20 mouse cellular contexts compared by ENCODE assay signal in the genomic region with DNA sequence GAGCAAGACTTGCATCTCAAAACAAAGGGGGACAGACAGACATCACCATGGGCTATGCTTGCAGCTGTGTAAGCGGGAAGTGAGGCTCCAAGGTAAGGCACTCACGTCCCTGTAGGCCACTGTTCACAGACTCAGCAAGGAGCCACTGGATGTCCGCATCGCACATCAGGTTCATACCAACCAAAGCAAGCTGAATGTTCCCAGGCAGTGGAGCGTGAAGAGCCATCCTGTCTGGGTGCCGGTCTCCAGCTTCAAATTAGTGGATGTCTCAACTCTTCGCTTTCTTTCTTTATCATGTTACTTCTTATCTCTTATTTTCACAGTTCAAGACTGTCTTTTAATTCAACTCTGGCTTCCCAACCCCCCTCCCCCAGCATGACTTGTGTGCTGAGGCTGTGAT.
"Had no signal": no experiment of that assay in that cellular context is flagged by ENCODE, and none has a peak within 500 bp of the region (broad histone marks: within the 10 kb centered on the region; RNA-seq: fewer than 3 reads in every experiment).

No protein-coding gene starts in this region.

- H3K27me3 ChIP-seq: hindbrain, embryonic 13.5 days; hindbrain, embryonic 15.5 days; limb, embryonic 15.5 days; liver, embryonic 12.5 days had no signal

- H3K4me2 ChIP-seq: heart, embryonic 11.5 days; heart, embryonic 13.5 days; heart, embryonic 15.5 days; hindbrain, embryonic 13.5 days; hindbrain, embryonic 15.5 days; limb, embryonic 13.5 days; limb, embryonic 15.5 days; liver, embryonic 12.5 days had no signal

- H3K36me3 ChIP-seq: heart, embryonic 13.5 days; heart, embryonic 15.5 days; limb, embryonic 13.5 days; limb, embryonic 15.5 days; liver, embryonic 12.5 days had no signal

- H3K9ac ChIP-seq: heart, embryonic 13.5 days; heart, embryonic 15.5 days; hindbrain, embryonic 13.5 days; hindbrain, embryonic 15.5 days; limb, embryonic 13.5 days; limb, embryonic 15.5 days; liver, embryonic 12.5 days had no signal

- H3K4me3 ChIP-seq: heart, adult 2 months; heart, embryonic 13.5 days; heart, embryonic 15.5 days; hindbrain, embryonic 13.5 days; hindbrain, embryonic 15.5 days; limb, embryonic 13.5 days; limb, embryonic 15.5 days; liver, embryonic 12.5 days had no signal

- H3K9me3 ChIP-seq: heart, embryonic 13.5 days; heart, embryonic 15.5 days; hindbrain, embryonic 15.5 days; limb, embryonic 15.5 days had no signal

- ATAC-seq: hindbrain, postnatal 0 days; intestine, embryonic 16.5 days; liver, embryonic 12.5 days had no signal

- H3K4me1 ChIP-seq: heart, embryonic 13.5 days; heart, embryonic 15.5 days; limb, embryonic 15.5 days; liver, embryonic 12.5 days had no signal

- DNase-seq: gastrocnemius, postnatal 14 days; gastrocnemius, postnatal 36 days; heart, adult 11 months; heart, adult 2 months; heart, postnatal 14 days; heart, postnatal 36 days; kidney, adult 11 months; kidney, adult 8-10 months; layer of hippocampus, adult 9-11 months; layer of hippocampus, postnatal 36 days had no signal

- H3K27ac ChIP-seq: heart, adult 2 months; heart, embryonic 13.5 days; heart, embryonic 15.5 days; hindbrain, embryonic 13.5 days; hindbrain, embryonic 15.5 days; hindbrain, postnatal 0 days; limb, embryonic 13.5 days; limb, embryonic 15.5 days; liver, embryonic 12.5 days had no signal
